Mouse (Mus musculus) retina, embryonic 14.5 days (tissue): Measurements from ENCODE around the gene AC192777.2.
"Not testable (repeated sequence)": the region's sequence is repeated elsewhere in the genome, so short reads cannot be mapped to it uniquely, and the experiment has no call there.

Source experiments
- DNase-seq: peaks from one replicate; pipeline ENCODE4 v3.0.0-alpha.2; 2015; ENCODE audit warnings: low spot score

AC192777.2 gene

GRCm38 (mm10) chr17:40095150-40095549, at the start of gene AC192777.2:
AC192777.2 (plus strand) TSS chr17:40095450.
- not testable (repeated sequence) for DNase-seq

- DNase-seq = not testable (repeated sequence)
Observed at GRCm38 (mm10) chr17:40116172-40116571, 20.9 kb downstream of the AC192777.2 start.

GRCm38 (mm10) chr17:40116877-40117276, 21.6 kb downstream of the AC192777.2 start:
- peak; percentile 1 for DNase-seq
